Mouse (Mus musculus): ENCODE data around the gene Pogk. TPM values are rescaled to one million over a fixed set of nuclear protein-coding genes. Genes with fewer than 3 reads are reported as not detected.

Gene Pogk
- 3.0 and 3.5 TPM in 2 replicates for total RNA-seq (2012; rRNA removed)

DNA sequence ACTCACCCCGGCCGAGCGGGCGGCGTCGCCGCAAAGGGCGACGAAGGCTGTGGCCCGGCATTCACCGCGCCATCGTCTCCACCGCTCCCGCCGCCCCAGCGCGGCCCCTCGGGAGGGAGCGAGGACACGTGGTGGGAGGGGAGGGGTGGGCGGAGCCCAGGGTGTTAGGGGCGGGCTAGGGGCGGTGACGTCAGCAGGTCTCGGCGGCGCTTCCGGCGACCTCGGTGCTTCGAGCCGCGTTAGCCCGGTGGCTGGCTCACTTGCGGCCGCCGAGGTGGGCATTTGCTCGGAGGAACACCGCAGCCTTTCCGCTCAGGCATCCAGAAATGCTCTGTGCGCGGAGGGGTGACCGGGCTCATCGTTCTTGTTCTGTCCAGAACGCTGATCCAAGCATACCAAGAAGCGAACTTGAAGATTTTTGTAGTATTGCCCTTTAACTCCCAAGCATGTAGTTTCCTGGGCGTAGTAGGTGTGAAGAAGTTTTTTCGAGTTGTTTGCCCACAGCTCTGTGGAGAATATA is at the start of gene Pogk:
TSS of gene Pogk (minus strand) at position 163 of the 520 bp plus-strand sequence.
- no peaks in the 10 kb centered on the region for H3K4me1 ChIP-seq (ENCODE audit: control insufficient read depth in 2 of 2, insufficient read depth in 2 of 2, low read length in 2 of 2, poor library complexity in 1 of 2)
- H3K9ac ChIP-seq (ENCODE audit: insufficient read depth, low read depth, low read length, poor library complexity, severe bottlenecking), result peak within 1 kb of the TSS; percentile 64
- peak within 1 kb of the TSS; percentile 44 to 66 for H3K4me3 ChIP-seq (ENCODE audit: insufficient read depth in 1 of 2, low read depth in 1 of 2, low read length in 2 of 2, poor library complexity in 1 of 2, severe bottlenecking in 1 of 2)
- DNase-seq (ENCODE audit: low read depth, low spot score), result peak; percentile 45
- H3K27ac ChIP-seq (ENCODE audit: insufficient read depth, low read depth, low read length, poor library complexity, severe bottlenecking), result no peak within 1 kb of the TSS
- no peaks in the 10 kb centered on the region for H3K36me3 ChIP-seq (ENCODE audit: control insufficient read depth, insufficient read depth, low read length, poor library complexity, severe bottlenecking)
- no peaks in the 10 kb centered on the region for H3K9me3 ChIP-seq (ENCODE audit: control insufficient read depth, insufficient read depth, low read depth, low read length)
- TF ChIP-seq MAFK (IDR thresholded peaks at IDR 0.05; ENCODE audit: insufficient read depth, low read depth, low read length), result no peak
- TF ChIP-seq CHD2 (IDR thresholded peaks at IDR 0.05; ENCODE audit: low read depth, low read length), result no peak
- no peak for TF ChIP-seq ZC3H11A (IDR thresholded peaks at IDR 0.05; ENCODE audit: borderline replicate concordance, low read depth, low read length)
- TF ChIP-seq HCFC1 (IDR thresholded peaks at IDR 0.05; ENCODE audit: borderline replicate concordance, insufficient read depth, low read length), result no peak
- TF ChIP-seq ZNF384 (IDR thresholded peaks at IDR 0.05; ENCODE audit: low read depth, low read length), result no peak
- in situ Hi-C loops (cut with MboI; ENCODE audit: low sequenced_read_pairs in 2 of 2, unreplicated experiment in 2 of 2), result no loop called here

DNA sequence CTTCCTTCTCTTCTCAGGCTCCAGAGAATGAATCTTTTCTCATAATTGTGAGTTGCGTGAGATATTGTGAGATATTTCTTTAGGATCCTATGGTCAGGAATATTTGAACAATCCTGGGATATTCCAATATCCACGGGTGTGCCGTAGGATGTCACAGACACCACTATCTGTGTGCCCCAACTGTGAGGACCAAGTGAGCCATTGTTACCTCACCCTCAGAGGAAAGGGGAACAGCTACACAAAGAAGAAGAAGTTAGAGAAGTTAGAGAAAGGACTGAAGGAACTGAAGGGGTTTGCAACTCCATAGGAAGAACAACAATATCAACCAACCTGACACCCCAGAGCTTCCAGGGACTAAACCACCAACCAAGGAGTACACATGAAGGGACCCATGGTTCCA is 32.3 kb upstream of the Pogk start:
- TF ChIP-seq ZC3H11A (IDR thresholded peaks at IDR 0.05; ENCODE audit: borderline replicate concordance, low read depth, low read length) (no peak), MAFK (IDR thresholded peaks at IDR 0.05; ENCODE audit: insufficient read depth, low read depth, low read length) (no peak), HCFC1 (IDR thresholded peaks at IDR 0.05; ENCODE audit: borderline replicate concordance, insufficient read depth, low read length) (no peak)
- in situ Hi-C loops (cut with MboI; ENCODE audit: low sequenced_read_pairs in 2 of 2, unreplicated experiment in 2 of 2), result no loop called here
- H3K4me3 ChIP-seq (ENCODE audit: insufficient read depth in 1 of 2, low read depth in 1 of 2, low read length in 2 of 2, poor library complexity in 1 of 2, severe bottlenecking in 1 of 2), result no peak overlapping the region

DNA sequence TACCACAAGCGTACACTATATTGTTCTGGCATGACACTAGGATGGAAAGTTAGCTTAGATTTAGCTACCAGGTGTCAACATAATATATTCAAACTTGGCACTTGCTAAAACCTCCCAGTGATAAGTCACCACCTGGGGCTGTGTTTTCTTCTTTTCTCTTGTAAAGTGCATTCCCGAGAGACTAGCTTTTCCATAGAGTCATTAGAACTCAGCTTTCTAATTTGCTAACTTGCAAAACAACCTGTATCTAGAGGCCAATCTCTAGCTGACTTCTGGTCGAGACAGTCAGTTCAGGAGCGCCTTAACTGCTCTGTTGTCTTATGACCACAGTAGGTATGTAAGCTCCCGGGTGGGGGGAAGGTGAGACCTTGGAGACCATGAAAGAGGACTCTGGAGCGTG is 29.8 kb upstream of the Pogk start:
- Histone ChIP-seq H3K36me3 (ENCODE audit: control insufficient read depth, insufficient read depth, low read length, poor library complexity, severe bottlenecking) (no peaks in the 10 kb centered on the region), H3K9me3 (ENCODE audit: control insufficient read depth, insufficient read depth, low read depth, low read length) (no peaks in the 10 kb centered on the region), H3K4me1 (ENCODE audit: control insufficient read depth in 2 of 2, insufficient read depth in 2 of 2, low read length in 2 of 2, poor library complexity in 1 of 2) (no peaks in the 10 kb centered on the region), H3K9ac (ENCODE audit: insufficient read depth, low read depth, low read length, poor library complexity, severe bottlenecking) (no peak overlapping the region), H3K27ac (ENCODE audit: insufficient read depth, low read depth, low read length, poor library complexity, severe bottlenecking) (no peak overlapping the region), H3K4me3 (ENCODE audit: insufficient read depth in 1 of 2, low read depth in 1 of 2, low read length in 2 of 2, poor library complexity in 1 of 2, severe bottlenecking in 1 of 2) (no peak overlapping the region)
- in situ Hi-C loops (cut with MboI; ENCODE audit: low sequenced_read_pairs in 2 of 2, unreplicated experiment in 2 of 2), result no loop called here
- no peak for DNase-seq (ENCODE audit: low read depth, low spot score)
- TF ChIP-seq ZNF384 (IDR thresholded peaks at IDR 0.05; ENCODE audit: low read depth, low read length) (no peak), CHD2 (IDR thresholded peaks at IDR 0.05; ENCODE audit: low read depth, low read length) (no peak), MAFK (IDR thresholded peaks at IDR 0.05; ENCODE audit: insufficient read depth, low read depth, low read length) (no peak), ZC3H11A (IDR thresholded peaks at IDR 0.05; ENCODE audit: borderline replicate concordance, low read depth, low read length) (no peak), HCFC1 (IDR thresholded peaks at IDR 0.05; ENCODE audit: borderline replicate concordance, insufficient read depth, low read length) (no peak)

More for the DNA sequence above, 32.3 kb upstream of the Pogk start:
- Histone ChIP-seq H3K9me3 (ENCODE audit: control insufficient read depth, insufficient read depth, low read depth, low read length) (no peaks in the 10 kb centered on the region), H3K9ac (ENCODE audit: insufficient read depth, low read depth, low read length, poor library complexity, severe bottlenecking) (no peak overlapping the region), H3K36me3 (ENCODE audit: control insufficient read depth, insufficient read depth, low read length, poor library complexity, severe bottlenecking) (no peaks in the 10 kb centered on the region), H3K27ac (ENCODE audit: insufficient read depth, low read depth, low read length, poor library complexity, severe bottlenecking) (no peak overlapping the region), H3K4me1 (ENCODE audit: control insufficient read depth in 2 of 2, insufficient read depth in 2 of 2, low read length in 2 of 2, poor library complexity in 1 of 2) (no peaks in the 10 kb centered on the region)
- DNase-seq (ENCODE audit: low read depth, low spot score), result no peak

DNA sequence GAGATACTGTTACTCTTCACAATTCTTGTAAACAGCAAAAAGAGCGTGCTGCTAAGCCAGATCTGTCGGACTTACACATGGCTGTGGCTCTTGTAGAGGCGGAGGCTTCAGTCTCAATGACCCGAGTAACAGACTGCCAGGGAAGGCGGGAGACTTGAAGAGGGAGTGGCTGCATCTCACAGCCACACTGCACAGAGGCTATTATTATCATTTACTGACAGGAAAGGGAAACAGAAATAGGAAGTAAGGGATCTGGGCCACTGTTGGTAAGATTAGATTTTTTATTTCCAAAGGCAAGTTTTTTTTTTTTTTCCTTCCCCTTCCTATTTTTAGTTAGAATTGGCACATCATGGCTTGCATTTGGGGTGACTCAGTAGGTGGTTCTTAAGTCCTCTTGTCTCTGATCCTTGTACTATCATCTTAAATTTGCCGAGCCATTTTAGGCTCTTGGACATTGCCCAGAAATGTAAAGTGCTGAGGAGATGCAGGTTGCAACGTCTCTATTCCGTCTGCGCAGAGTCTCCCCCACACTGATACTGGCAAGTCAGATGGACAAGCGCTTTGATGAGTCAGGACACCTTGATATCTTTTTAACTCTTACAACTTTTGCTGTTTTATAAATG is 20.3 kb upstream of the Pogk start:
- H3K27ac ChIP-seq (ENCODE audit: insufficient read depth, low read depth, low read length, poor library complexity, severe bottlenecking), result no peak overlapping the region
- TF ChIP-seq MAFK (IDR thresholded peaks at IDR 0.05; ENCODE audit: insufficient read depth, low read depth, low read length) (no peak), ZNF384 (IDR thresholded peaks at IDR 0.05; ENCODE audit: low read depth, low read length) (no peak), CHD2 (IDR thresholded peaks at IDR 0.05; ENCODE audit: low read depth, low read length) (no peak), HCFC1 (IDR thresholded peaks at IDR 0.05; ENCODE audit: borderline replicate concordance, insufficient read depth, low read length) (no peak), ZC3H11A (IDR thresholded peaks at IDR 0.05; ENCODE audit: borderline replicate concordance, low read depth, low read length) (no peak)
- DNase-seq (ENCODE audit: low read depth, low spot score), result no peak
- H3K9ac ChIP-seq (ENCODE audit: insufficient read depth, low read depth, low read length, poor library complexity, severe bottlenecking), result no peak overlapping the region
- no peaks in the 10 kb centered on the region for H3K36me3 ChIP-seq (ENCODE audit: control insufficient read depth, insufficient read depth, low read length, poor library complexity, severe bottlenecking)
- H3K4me1 ChIP-seq (ENCODE audit: control insufficient read depth in 2 of 2, insufficient read depth in 2 of 2, low read length in 2 of 2, poor library complexity in 1 of 2), result no peaks in the 10 kb centered on the region
- H3K9me3 ChIP-seq (ENCODE audit: control insufficient read depth, insufficient read depth, low read depth, low read length), result no peaks in the 10 kb centered on the region
- H3K4me3 ChIP-seq (ENCODE audit: insufficient read depth in 1 of 2, low read depth in 1 of 2, low read length in 2 of 2, poor library complexity in 1 of 2, severe bottlenecking in 1 of 2), result no peak overlapping the region
- in situ Hi-C loops (cut with MboI; ENCODE audit: low sequenced_read_pairs in 2 of 2, unreplicated experiment in 2 of 2), result no loop called here

All from ES-E14 (cell line).